In the genomic region with DNA sequence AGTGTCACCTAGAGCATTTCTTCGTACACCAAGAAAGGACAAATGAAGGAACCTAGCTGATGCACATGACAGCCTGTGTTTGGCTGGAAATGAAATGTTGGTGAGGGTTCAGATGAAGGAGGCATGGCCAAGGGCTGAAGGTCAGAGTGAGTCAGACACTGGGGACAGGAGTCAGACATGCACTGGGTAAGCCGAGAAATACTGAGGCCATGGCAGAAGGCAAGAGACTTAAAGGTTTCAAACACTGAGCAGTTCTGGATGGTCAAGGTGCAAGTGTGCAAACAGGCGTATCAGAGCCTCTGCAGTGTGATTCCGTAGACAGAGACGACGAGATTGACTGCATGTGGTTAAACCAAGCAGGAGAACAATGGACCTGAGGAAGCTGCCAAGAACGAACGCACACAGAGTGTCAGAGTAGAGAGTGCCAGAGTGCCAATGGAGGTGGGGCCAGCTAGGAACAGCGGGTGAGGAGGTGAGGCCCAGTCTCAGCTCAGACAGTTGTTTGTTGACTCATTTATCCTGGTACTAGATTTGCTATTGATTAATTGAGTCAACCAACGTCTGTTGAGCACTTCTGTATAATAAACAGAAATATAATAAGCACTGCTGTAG, we compare ENCODE assay signal across 11 mouse cellular contexts.
A peak's percentile ranks its signal among the peaks of the same experiment; 100 is the strongest.
DNase-seq lines count a peak whose midpoint lies in the region; ATAC-seq and TF ChIP-seq lines count a peak whose summit lies in the region.
"Had no signal": no experiment of that assay in that cellular context is flagged by ENCODE, and none has a peak within 500 bp of the region (broad histone marks: within the 10 kb centered on the region; RNA-seq: fewer than 3 reads in every experiment).

No protein-coding gene starts in this region.

- DNase-seq in forebrain, embryonic 14.5 days (ENCODE audit: low spot score): peak; percentile 70
- DNase-seq in retina, postnatal 1 day: peak; percentile 58
- DNase-seq in retina, embryonic 14.5 days (ENCODE audit: low spot score): no peak
- peak; percentile 50 for DNase-seq in stomach, postnatal 0 days (ENCODE audit: low spot score)
- DNase-seq in thymus, postnatal 0 days (ENCODE audit: low spot score): no peak
- DNase-seq in layer of hippocampus, adult 11-12 months (ENCODE audit: low spot score): no peak
- DNase-seq: right cerebral cortex, postnatal 25 days had no signal

- H3K4me3 ChIP-seq in forebrain, embryonic 14.5 days (ENCODE audit: low read depth, low read length): no peak overlapping the region
- no peak overlapping the region for H3K4me3 ChIP-seq in forebrain, embryonic 12.5 days (replicated peaks)
- H3K4me3 ChIP-seq in intestine, embryonic 15.5 days (replicated peaks): no peak overlapping the region
- H3K4me3 ChIP-seq in stomach, postnatal 0 days (ENCODE audit: low read depth, low read length): no peak overlapping the region
- H3K4me3 ChIP-seq: midbrain, embryonic 12.5 days had no signal

- 33% methylated on average over 10 of the region's 10 CpGs for WGBS in forebrain, embryonic 14.5 days
- 55% methylated on average over 10 of the region's 10 CpGs for WGBS in forebrain, embryonic 12.5 days
- 60% methylated on average over 10 of the region's 10 CpGs for WGBS in intestine, embryonic 15.5 days
- WGBS in stomach, postnatal 0 days: 33% methylated on average over 10 of the region's 10 CpGs

- no peak for TF ChIP-seq EP300 in stomach, postnatal 0 days (optimal IDR thresholded peaks at IDR 0.05)

- no peak for TF ChIP-seq CTCF in stomach, postnatal 0 days (IDR thresholded peaks at IDR 0.05; ENCODE audit: low read depth)

- 0 out of 2 replicates have a peak overlapping the region, but pooled peaks have one; percentile 9 for H3K27ac ChIP-seq in forebrain, embryonic 14.5 days (ENCODE audit: low read depth, low read length)
- H3K27ac ChIP-seq in forebrain, embryonic 12.5 days: no peak overlapping the region
- no peak overlapping the region for H3K27ac ChIP-seq in intestine, embryonic 15.5 days
- H3K27ac ChIP-seq in stomach, postnatal 0 days (replicated peaks): no peak overlapping the region
- H3K27ac ChIP-seq: midbrain, embryonic 12.5 days had no signal

- no peaks in the 10 kb centered on the region for H3K9me3 ChIP-seq in forebrain, embryonic 14.5 days (replicated peaks; ENCODE audit: control insufficient read depth, low read length)
- H3K9me3 ChIP-seq in forebrain, embryonic 12.5 days: no peaks in the 10 kb centered on the region
- H3K9me3 ChIP-seq in intestine, embryonic 15.5 days: no peaks in the 10 kb centered on the region
- H3K9me3 ChIP-seq in stomach, postnatal 0 days (ENCODE audit: control insufficient read depth, low read length): no peaks in the 10 kb centered on the region
- H3K9me3 ChIP-seq: midbrain, embryonic 12.5 days had no signal

- no peaks in the 10 kb centered on the region for H3K27me3 ChIP-seq in forebrain, embryonic 14.5 days (replicated peaks; ENCODE audit: control insufficient read depth, insufficient read depth, low read length)
- H3K27me3 ChIP-seq in forebrain, embryonic 12.5 days: no peaks in the 10 kb centered on the region
- no peaks in the 10 kb centered on the region for H3K27me3 ChIP-seq in intestine, embryonic 15.5 days (replicated peaks)
- H3K27me3 ChIP-seq in stomach, postnatal 0 days (ENCODE audit: control insufficient read depth, insufficient read depth, low read length): no peaks in the 10 kb centered on the region
- H3K27me3 ChIP-seq: CH12.LX; midbrain, embryonic 12.5 days had no signal

- no peak overlapping the region for H3K9ac ChIP-seq in forebrain, embryonic 14.5 days (ENCODE audit: low read length)
- H3K9ac ChIP-seq in forebrain, embryonic 12.5 days: no peak overlapping the region
- H3K9ac ChIP-seq in intestine, embryonic 15.5 days: no peak overlapping the region
- no peak overlapping the region for H3K9ac ChIP-seq in stomach, postnatal 0 days (ENCODE audit: low read length)
- H3K9ac ChIP-seq: midbrain, embryonic 12.5 days had no signal

- peak; percentile 59 for ATAC-seq in forebrain, embryonic 14.5 days
- ATAC-seq in forebrain, embryonic 12.5 days (ENCODE audit: low FRiP score): no peak; the same call in 1 of the 2 replicates
- ATAC-seq in intestine, embryonic 15.5 days: 0 out of 2 replicates have a peak, but pooled peaks have one; percentile 27
- peak; percentile 62 for ATAC-seq in stomach, postnatal 0 days (ENCODE audit: low FRiP score, low TSS enrichment)

- H3K4me2 ChIP-seq in forebrain, embryonic 14.5 days (ENCODE audit: low read length): no peak overlapping the region
- H3K4me2 ChIP-seq in forebrain, embryonic 12.5 days: no peak overlapping the region
- no peak overlapping the region for H3K4me2 ChIP-seq in intestine, embryonic 15.5 days (replicated peaks)
- no peak overlapping the region for H3K4me2 ChIP-seq in stomach, postnatal 0 days (replicated peaks; ENCODE audit: low read depth)
- H3K4me2 ChIP-seq: midbrain, embryonic 12.5 days had no signal

- no peaks in the 10 kb centered on the region for H3K36me3 ChIP-seq in forebrain, embryonic 14.5 days (ENCODE audit: control insufficient read depth, insufficient read depth, low read length)
- no peaks in the 10 kb centered on the region for H3K36me3 ChIP-seq in forebrain, embryonic 12.5 days (replicated peaks)
- no peaks in the 10 kb centered on the region for H3K36me3 ChIP-seq in intestine, embryonic 15.5 days
- H3K36me3 ChIP-seq in stomach, postnatal 0 days (ENCODE audit: control insufficient read depth, insufficient read depth, low read length): no peaks in the 10 kb centered on the region
- H3K36me3 ChIP-seq: midbrain, embryonic 12.5 days had no signal

- H3K4me1 ChIP-seq in forebrain, embryonic 14.5 days (ENCODE audit: control insufficient read depth, insufficient read depth, low read length): peaks cover 27% of the 10 kb centered on the region
- peaks cover 13% of the 10 kb centered on the region for H3K4me1 ChIP-seq in forebrain, embryonic 12.5 days
- H3K4me1 ChIP-seq in intestine, embryonic 15.5 days (replicated peaks): peaks cover 10% of the 10 kb centered on the region; the same call in 1 of the 2 replicates
- peaks cover 7% of the 10 kb centered on the region; the same call in 1 of the 2 replicates for H3K4me1 ChIP-seq in stomach, postnatal 0 days (replicated peaks; ENCODE audit: control insufficient read depth, insufficient read depth)

Comparison
In these comparisons a context has a peak if more than half of its experiments do, and no peak if none do; other contexts are left out.
1. DNase-seq: peak in forebrain, embryonic 14.5 days (single experiment), retina, postnatal 1 day (single experiment) and stomach, postnatal 0 days (single experiment); none in retina, embryonic 14.5 days (single experiment), thymus, postnatal 0 days (single experiment) and layer of hippocampus, adult 11-12 months (single experiment).